Mouse (Mus musculus): Measurements from ENCODE around the gene Eef2. TPM values are rescaled to one million over a fixed set of nuclear protein-coding genes. Genes with fewer than 3 reads are reported as not detected.

Eef2 gene
- polyA plus RNA-seq, 1 experiment: 1,003 TPM

DNA sequence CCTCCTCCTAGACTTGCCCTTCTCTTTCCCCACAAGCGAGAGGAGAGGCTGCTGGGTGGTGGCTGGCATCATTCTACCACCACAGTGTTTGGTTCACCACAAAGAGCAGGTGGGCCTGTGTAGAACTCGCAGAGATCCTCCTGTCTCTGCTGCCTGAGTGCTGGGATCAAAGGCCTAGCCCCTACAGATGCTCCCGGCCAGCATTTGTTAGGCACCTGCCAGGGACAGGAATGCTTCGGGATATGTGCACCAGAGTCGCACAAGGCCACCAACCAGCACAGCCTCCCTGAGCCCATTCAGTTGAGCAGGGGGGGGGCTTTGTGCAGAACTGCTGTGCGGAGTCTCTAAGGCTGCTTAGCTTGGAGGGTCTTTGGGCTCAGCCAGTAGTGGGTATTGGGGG lies 31.1 kb upstream of the Eef2 start:
- TF ChIP-seq POLR2A (IDR thresholded peaks at IDR 0.05; ENCODE audit: borderline replicate concordance, low read depth, low read length) (no peak), CTCF (IDR thresholded peaks at IDR 0.05; ENCODE audit: low read depth, low read length) (no peak)
- Histone ChIP-seq H3K4me1 (ENCODE audit: control insufficient read depth, insufficient read depth, low read length) (peaks cover 37% of the 10 kb centered on the region), H3K27ac (ENCODE audit: insufficient read depth, low read depth, low read length) (no peak overlapping the region), H3K4me3 (ENCODE audit: insufficient read depth, low read length) (no peak overlapping the region)

DNA sequence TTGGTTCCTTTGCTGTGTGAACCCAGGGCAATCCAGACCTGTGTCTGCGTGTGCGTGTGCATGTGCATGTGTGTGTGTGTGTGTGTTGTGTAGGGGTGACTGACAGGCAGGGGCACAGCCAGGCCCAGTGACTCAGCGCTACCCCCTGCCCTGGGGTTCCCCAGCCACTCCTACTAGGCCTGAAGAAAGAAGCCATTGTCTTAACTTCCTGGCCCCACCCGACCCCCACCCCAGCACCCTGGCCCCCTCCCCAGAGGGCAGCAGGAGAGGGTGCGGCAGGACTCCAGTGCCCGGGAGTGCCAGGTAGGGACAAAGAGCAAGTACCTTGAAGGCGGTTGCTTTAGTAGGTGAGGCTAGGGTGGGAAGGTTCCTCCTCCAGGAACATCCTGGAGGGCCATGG lies 30.7 kb upstream of the Eef2 start:
- no peak for TF ChIP-seq CTCF (IDR thresholded peaks at IDR 0.05; ENCODE audit: low read depth, low read length)
- no peak for TF ChIP-seq POLR2A (IDR thresholded peaks at IDR 0.05; ENCODE audit: borderline replicate concordance, low read depth, low read length)
- Histone ChIP-seq H3K4me1 (ENCODE audit: control insufficient read depth, insufficient read depth, low read length) (peaks cover 33% of the 10 kb centered on the region), H3K4me3 (ENCODE audit: insufficient read depth, low read length) (no peak overlapping the region), H3K27ac (ENCODE audit: insufficient read depth, low read depth, low read length) (no peak overlapping the region)

DNA sequence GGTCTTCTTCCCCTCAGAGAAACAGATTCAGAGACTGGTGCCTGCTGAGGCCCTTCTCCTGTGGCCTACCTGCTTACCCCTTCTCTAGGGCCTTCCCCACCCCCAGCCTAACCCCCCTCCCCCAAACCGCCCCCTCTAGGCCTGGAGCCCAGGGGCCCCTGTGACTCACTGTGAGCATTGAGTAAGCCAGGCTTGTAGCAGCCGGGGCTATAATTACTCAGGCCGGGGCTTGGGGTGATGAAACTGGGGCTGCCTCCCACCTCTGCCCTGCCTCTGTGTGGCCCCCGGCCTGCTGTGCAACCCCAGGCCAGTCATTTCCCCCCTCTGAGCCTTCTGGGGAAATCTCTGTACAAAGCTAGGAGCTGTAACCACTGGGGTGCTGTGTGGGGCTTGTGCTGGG lies 30.1 kb upstream of the Eef2 start:
- TF ChIP-seq CTCF (IDR thresholded peaks at IDR 0.05; ENCODE audit: low read depth, low read length): no peak
- no peak for TF ChIP-seq POLR2A (IDR thresholded peaks at IDR 0.05; ENCODE audit: borderline replicate concordance, low read depth, low read length)
- no peak overlapping the region for H3K27ac ChIP-seq (ENCODE audit: insufficient read depth, low read depth, low read length)
- H3K4me1 ChIP-seq (ENCODE audit: control insufficient read depth, insufficient read depth, low read length): peaks cover 31% of the 10 kb centered on the region
- H3K4me3 ChIP-seq (ENCODE audit: insufficient read depth, low read length): no peak overlapping the region

DNA sequence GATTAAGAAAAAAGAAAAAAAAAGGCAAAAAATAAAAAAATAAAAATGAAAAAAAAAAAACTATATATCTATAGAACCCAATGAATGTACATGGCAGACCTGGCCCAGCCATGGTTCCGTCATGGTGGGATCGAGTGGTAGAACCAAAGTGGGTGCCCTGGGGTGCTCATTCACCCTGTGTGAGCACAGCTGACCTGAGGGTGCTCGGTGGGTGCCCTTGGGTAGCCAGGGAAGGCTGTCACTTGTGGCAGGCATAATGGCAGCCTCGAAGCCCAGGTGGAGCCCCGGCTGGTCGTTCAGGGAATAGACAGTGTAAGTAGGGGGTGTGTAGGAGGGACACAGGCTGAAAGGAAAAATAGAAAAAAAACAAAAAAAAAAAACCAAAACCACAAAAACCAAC lies 25.2 kb upstream of the Eef2 start:
- TF ChIP-seq CTCF (IDR thresholded peaks at IDR 0.05; ENCODE audit: low read depth, low read length) (no peak), POLR2A (IDR thresholded peaks at IDR 0.05; ENCODE audit: borderline replicate concordance, low read depth, low read length) (no peak)
- H3K4me1 ChIP-seq (ENCODE audit: control insufficient read depth, insufficient read depth, low read length): peaks cover 9% of the 10 kb centered on the region; the same call in 1 of the 2 replicates

DNA sequence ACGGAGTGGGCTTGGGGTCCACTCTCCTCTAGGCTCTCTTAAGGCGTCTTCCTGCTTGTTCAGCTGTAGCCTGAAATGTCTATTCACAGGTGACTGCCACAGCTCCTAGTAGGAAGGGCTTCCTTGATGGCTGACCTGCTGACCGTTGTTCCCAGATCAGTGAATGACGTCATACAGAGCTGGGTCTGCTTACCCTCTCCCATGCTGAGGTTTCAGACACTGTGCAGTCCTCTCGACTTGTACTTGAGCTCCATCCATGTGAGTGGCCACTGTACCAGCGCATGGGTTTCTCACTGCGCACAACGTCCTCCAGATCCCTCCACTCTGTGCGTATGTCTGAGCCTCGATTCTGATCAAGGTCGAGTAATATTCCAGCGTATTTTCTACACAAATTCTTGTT lies 23.8 kb upstream of the Eef2 start:
- TF ChIP-seq POLR2A (IDR thresholded peaks at IDR 0.05; ENCODE audit: borderline replicate concordance, low read depth, low read length) (no peak), CTCF (IDR thresholded peaks at IDR 0.05; ENCODE audit: low read depth, low read length) (no peak)
- Histone ChIP-seq H3K4me3 (ENCODE audit: insufficient read depth, low read length) (no peak overlapping the region), H3K27ac (ENCODE audit: insufficient read depth, low read depth, low read length) (no peak overlapping the region), H3K4me1 (ENCODE audit: control insufficient read depth, insufficient read depth, low read length) (peaks cover 2% of the 10 kb centered on the region; the same call in 1 of the 2 replicates)

More for the DNA sequence above, 25.2 kb upstream of the Eef2 start:
- Histone ChIP-seq H3K4me3 (ENCODE audit: insufficient read depth, low read length) (no peak overlapping the region), H3K27ac (ENCODE audit: insufficient read depth, low read depth, low read length) (no peak overlapping the region)

DNA sequence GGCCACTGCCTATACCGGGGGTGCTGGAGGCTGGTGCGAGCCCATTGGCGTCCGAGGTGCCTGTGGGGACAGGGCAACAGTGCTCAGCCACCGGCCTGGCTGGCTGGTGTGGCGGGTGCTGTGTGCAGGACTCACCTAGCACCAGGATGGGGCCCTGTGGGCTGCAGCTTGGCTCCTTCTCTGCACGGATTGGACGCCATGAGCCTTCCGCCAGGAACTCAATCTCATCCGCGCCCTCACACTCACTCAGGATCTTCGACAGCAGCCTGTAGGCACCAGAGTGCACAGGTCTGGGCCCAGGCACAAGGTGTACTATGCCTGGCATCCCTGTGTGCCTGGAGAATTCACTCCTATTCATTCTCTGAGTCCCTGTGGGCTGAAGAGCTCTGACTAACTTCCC lies 22.1 kb upstream of the Eef2 start:
- TF ChIP-seq CTCF (IDR thresholded peaks at IDR 0.05; ENCODE audit: low read depth, low read length): no peak
- Histone ChIP-seq H3K27ac (ENCODE audit: insufficient read depth, low read depth, low read length) (no peak overlapping the region), H3K4me1 (ENCODE audit: control insufficient read depth, insufficient read depth, low read length) (peaks cover 2% of the 10 kb centered on the region; the same call in 1 of the 2 replicates), H3K4me3 (ENCODE audit: insufficient read depth, low read length) (no peak overlapping the region)

DNA sequence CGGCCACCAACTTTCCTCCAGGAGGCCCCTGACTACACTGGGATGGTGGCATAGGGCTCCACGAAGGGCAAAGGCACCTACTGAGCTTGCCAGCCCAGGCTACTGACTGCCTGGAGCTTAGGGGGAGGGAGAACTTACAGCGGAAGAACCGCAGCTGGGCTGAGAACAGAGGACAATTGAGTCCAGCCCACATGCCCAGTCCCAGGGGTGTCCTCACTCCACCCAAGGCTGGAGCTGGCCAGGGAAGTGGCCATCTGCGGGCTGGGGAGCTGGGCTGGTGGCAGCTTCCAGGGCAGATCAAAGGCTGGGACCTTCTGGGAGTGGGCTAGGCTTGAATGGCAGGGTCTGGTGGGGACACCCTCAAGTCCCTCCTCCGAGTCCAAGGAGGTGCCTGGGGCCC lies 21.7 kb upstream of the Eef2 start:
- TF ChIP-seq POLR2A (IDR thresholded peaks at IDR 0.05; ENCODE audit: borderline replicate concordance, low read depth, low read length): no peak
- TF ChIP-seq CTCF (IDR thresholded peaks at IDR 0.05; ENCODE audit: low read depth, low read length): no peak
- H3K4me1 ChIP-seq (ENCODE audit: control insufficient read depth, insufficient read depth, low read length): peaks cover 2% of the 10 kb centered on the region; the same call in 1 of the 2 replicates
- H3K27ac ChIP-seq (ENCODE audit: insufficient read depth, low read depth, low read length): no peak overlapping the region
- no peak overlapping the region for H3K4me3 ChIP-seq (ENCODE audit: insufficient read depth, low read length)

DNA sequence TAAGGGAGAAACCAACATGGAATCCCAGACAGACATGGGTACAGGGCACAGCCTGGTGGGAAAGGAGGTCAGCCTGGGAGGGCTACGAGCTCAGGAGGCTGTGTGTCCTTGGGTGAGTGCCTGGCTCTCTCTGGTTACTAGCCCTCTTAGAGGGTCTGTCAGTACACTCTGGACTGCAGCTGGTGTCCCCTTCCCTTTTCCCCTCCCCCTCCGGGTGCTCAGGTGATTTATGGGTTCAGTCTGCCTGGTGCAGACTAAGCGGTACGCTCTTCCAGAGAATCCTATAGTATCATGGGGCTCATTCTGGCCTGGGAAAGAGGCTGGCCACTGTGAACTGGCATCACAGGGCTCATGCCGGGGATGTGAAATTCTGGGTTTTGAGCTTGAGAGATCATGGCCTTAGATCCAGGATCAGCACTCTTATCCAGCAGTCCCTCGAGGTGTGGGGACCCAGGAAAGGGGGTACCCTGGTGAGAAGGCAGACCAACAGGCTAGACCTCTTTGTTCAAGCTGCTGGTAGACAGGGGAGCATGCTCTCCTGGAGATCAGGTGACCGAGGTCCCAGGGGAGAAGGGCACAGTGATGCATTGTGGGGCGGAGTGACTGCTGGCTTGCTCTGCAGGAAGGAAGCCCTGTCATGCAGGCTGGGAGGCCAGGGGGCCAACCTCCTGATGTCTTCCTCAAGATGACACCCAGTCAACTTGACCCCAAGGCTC lies 14.7 kb upstream of the Eef2 start:
- Histone ChIP-seq H3K4me1 (ENCODE audit: control insufficient read depth, insufficient read depth, low read length) (peaks cover 13% of the 10 kb centered on the region), H3K27ac (ENCODE audit: insufficient read depth, low read depth, low read length) (no peak overlapping the region), H3K4me3 (ENCODE audit: insufficient read depth, low read length) (no peak overlapping the region)
- TF ChIP-seq POLR2A (IDR thresholded peaks at IDR 0.05; ENCODE audit: borderline replicate concordance, low read depth, low read length): no peak
- TF ChIP-seq CTCF (IDR thresholded peaks at IDR 0.05; ENCODE audit: low read depth, low read length): no peak

DNA sequence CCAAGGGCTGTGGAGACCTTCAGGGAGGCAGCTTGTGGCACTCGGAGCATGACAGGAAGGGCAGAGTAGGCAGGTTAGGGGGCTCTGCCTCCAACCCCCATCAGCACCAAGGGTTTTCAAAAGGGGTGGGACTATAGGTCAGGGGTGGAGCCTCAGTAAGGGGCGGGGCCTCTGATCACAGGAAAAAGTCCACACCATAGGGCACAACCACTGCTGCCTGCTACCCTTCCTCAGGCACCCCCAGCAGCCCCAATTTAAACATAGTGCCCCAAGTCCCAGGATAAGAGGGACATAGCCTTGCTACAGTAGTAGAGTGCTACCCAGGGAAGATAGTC lies 14.1 kb upstream of the Eef2 start:
- TF ChIP-seq POLR2A (IDR thresholded peaks at IDR 0.05; ENCODE audit: borderline replicate concordance, low read depth, low read length) (no peak), CTCF (IDR thresholded peaks at IDR 0.05; ENCODE audit: low read depth, low read length) (no peak)
- Histone ChIP-seq H3K27ac (ENCODE audit: insufficient read depth, low read depth, low read length) (no peak overlapping the region), H3K4me1 (ENCODE audit: control insufficient read depth, insufficient read depth, low read length) (peaks cover 13% of the 10 kb centered on the region), H3K4me3 (ENCODE audit: insufficient read depth, low read length) (no peak overlapping the region)

DNA sequence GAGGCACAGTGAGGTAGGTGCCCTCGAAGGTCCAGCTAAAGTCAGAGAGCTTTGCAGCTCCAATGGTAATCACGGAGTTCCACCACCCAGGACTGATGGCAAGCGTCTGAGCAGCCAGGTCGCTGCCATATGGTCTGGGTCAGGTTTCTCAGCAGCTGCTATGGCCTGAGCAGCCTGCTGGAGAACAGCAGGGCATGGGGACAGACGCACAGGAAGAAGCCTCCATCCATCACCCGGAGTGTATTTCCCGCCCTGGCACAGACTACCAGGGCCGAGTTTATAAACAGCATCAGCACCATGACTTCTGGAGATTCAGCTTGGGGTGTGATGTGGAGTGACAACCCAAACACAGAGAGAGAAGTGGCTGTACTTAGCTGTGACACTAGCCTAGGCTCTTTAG lies 11.3 kb upstream of the Eef2 start:
- Histone ChIP-seq H3K27ac (ENCODE audit: insufficient read depth, low read depth, low read length) (no peak overlapping the region), H3K4me3 (ENCODE audit: insufficient read depth, low read length) (no peak overlapping the region), H3K4me1 (ENCODE audit: control insufficient read depth, insufficient read depth, low read length) (peaks cover 19% of the 10 kb centered on the region)
- TF ChIP-seq POLR2A (IDR thresholded peaks at IDR 0.05; ENCODE audit: borderline replicate concordance, low read depth, low read length) (no peak), CTCF (IDR thresholded peaks at IDR 0.05; ENCODE audit: low read depth, low read length) (no peak)
